Comparison of ENCODE assay signal across 26 mouse cellular contexts in genomic region chr7:16871600-16871999, GRCm38 (mm10). TPM values are rescaled to one million over a fixed set of nuclear protein-coding genes. Genes with fewer than 3 reads are reported as not detected.
"Had no signal": no experiment of that assay in that cellular context is flagged by ENCODE, and none has a peak within 500 bp of the region (broad histone marks: within the 10 kb centered on the region; RNA-seq: fewer than 3 reads in every experiment).

No protein-coding gene starts in this region.

- H3K9ac ChIP-seq: kidney, embryonic 15.5 days; limb, embryonic 15.5 days; liver, embryonic 14.5 days; liver, postnatal 0 days; lung, embryonic 15.5 days; midbrain, embryonic 12.5 days; midbrain, embryonic 15.5 days; neural tube, embryonic 12.5 days; neural tube, embryonic 15.5 days had no signal

- H3K27me3 ChIP-seq: kidney, embryonic 15.5 days; limb, embryonic 15.5 days; lung, embryonic 15.5 days; midbrain, embryonic 12.5 days; midbrain, embryonic 15.5 days; neural tube, embryonic 12.5 days; neural tube, embryonic 15.5 days had no signal

- H3K4me2 ChIP-seq: kidney, embryonic 15.5 days; limb, embryonic 15.5 days; liver, embryonic 11.5 days; lung, embryonic 15.5 days; midbrain, embryonic 12.5 days; midbrain, embryonic 15.5 days; neural tube, embryonic 12.5 days; neural tube, embryonic 15.5 days had no signal

- H3K27ac ChIP-seq: kidney, embryonic 15.5 days; limb, embryonic 15.5 days; liver, embryonic 14.5 days; lung, embryonic 15.5 days; midbrain, embryonic 12.5 days; midbrain, embryonic 15.5 days; neural tube, embryonic 12.5 days; neural tube, embryonic 15.5 days; stomach, postnatal 0 days had no signal

- H3K4me3 ChIP-seq: kidney, embryonic 15.5 days; limb, embryonic 15.5 days; lung, embryonic 15.5 days; midbrain, embryonic 12.5 days; midbrain, embryonic 15.5 days; neural tube, embryonic 12.5 days; neural tube, embryonic 15.5 days had no signal

- ATAC-seq: intestine, postnatal 0 days; liver, postnatal 0 days; midbrain, embryonic 15.5 days had no signal

- DNase-seq: kidney, adult 2 months; kidney, postnatal 14 days; kidney, postnatal 4 days; layer of hippocampus, adult 9-11 months; liver, postnatal 0 days; lung, postnatal 10 days; lung, postnatal 4 days; right cerebral cortex, adult 18-20 months; right cerebral cortex, postnatal 14 days; right cerebral cortex, postnatal 4 days; thymus, adult 18-20 months; thymus, postnatal 14 days; thymus, postnatal 4 days had no signal

- H3K9me3 ChIP-seq: kidney, embryonic 15.5 days; limb, embryonic 15.5 days; lung, embryonic 15.5 days; midbrain, embryonic 12.5 days; midbrain, embryonic 15.5 days; neural tube, embryonic 12.5 days; neural tube, embryonic 15.5 days had no signal

- H3K36me3 ChIP-seq: midbrain, embryonic 15.5 days had no signal

RNA-seq across cellular contexts. Expression of gene Gng8, which starts 20.0 kb away (rescaled TPM):
- total RNA-seq: megakaryocyte progenitor cell, adult 5-6 weeks; megakaryocyte-erythroid progenitor cell, adult 5-6 weeks had no signal

RNA-seq across cellular contexts. Expression of gene Ptgir, which starts 34.7 kb away (rescaled TPM):
- total RNA-seq: megakaryocyte-erythroid progenitor cell, adult 5-6 weeks had no signal
